Mouse (Mus musculus) brown adipose tissue, adult 24 weeks (tissue): ENCODE results near the gene Golim4. TPM values are rescaled to one million over a fixed set of nuclear protein-coding genes. Genes with fewer than 3 reads are reported as not detected.

ENCODE experiments used
- H3K27ac ChIP-seq: fragments of 200-500 bp; replicated peaks from 2 replicates; pipeline ENCODE4 v1.5.1; 2012; ENCODE audit warnings: low read depth, mild to moderate bottlenecking, low read length
- H3K4me1 ChIP-seq: fragments of 200-500 bp; 2 replicates; pipeline ENCODE4 v1.6.1; 2012; ENCODE audit warnings: low read length, mixed read lengths; ENCODE audit not compliant: control insufficient read depth, insufficient read depth, insufficient read length
- H3K4me3 ChIP-seq: fragments of 200-500 bp; 2 replicates; pipeline ENCODE4 v1.5.1; 2012; ENCODE audit warnings: low read depth, mild to moderate bottlenecking, low read length, moderate library complexity; ENCODE audit not compliant: insufficient read depth
- polyA plus RNA-seq: library from polyadenylated mRNA; stranded (reverse); fragments of >200 nt; gene quantifications from 2 replicates; pipeline ENCODE4 v1.2.4, GENCODE M21; 2012; ENCODE audit not compliant: missing spikeins, insufficient read depth, insufficient read length

The Golim4 gene
- polyA plus RNA-seq, 1 experiment = 35.9 TPM

DNA sequence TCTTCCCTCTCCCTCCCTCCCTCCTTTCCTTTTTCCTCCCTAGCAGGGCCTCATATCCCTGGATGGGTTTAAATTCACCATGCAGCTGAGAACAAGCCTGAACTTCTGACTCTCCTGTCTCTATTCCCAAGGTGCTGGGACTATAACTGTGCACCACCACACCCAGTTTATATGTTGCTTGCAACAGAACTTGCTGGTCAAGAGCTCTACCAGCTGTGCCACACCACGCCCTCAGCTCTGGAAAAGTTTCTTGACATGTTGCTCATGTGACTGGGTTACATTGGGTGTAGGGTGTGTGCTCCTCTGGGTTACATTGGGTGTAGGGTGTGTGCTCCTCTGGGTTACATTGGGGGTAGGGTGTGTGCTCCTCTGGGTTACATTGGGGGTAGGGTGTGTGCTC lies 75.2 kb downstream of the Golim4 start:
- Histone ChIP-seq H3K4me1 (no peaks in the 10 kb centered on the region), H3K27ac (no peak overlapping the region), H3K4me3 (no peak overlapping the region)

DNA sequence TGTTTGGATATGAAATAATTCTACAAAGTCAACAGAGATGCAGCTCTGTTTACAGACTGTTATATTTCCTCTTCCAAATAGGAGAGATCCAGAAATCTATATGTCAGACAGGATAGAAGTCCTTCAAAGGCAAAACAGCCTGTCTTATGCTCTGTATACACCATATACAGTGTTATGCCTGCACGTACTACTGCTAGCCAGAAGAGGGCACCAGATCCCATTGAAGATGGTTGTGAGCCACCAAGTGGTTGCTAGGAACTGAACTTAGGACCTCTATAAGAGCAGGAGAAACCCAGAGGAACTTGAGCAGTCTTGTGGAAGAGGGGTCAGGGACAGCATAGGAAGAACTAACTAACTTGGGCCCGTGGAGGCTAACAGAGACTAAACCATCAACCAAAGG lies 77.5 kb downstream of the Golim4 start:
- Histone ChIP-seq H3K4me3 (no peak overlapping the region), H3K4me1 (no peaks in the 10 kb centered on the region), H3K27ac (no peak overlapping the region)

GRCm38 (mm10) chr3:75868886-75869285 lies 87.9 kb downstream of the Golim4 start:
- Histone ChIP-seq H3K4me1 (no peaks in the 10 kb centered on the region), H3K4me3 (no peak overlapping the region), H3K27ac (no peak overlapping the region)

DNA sequence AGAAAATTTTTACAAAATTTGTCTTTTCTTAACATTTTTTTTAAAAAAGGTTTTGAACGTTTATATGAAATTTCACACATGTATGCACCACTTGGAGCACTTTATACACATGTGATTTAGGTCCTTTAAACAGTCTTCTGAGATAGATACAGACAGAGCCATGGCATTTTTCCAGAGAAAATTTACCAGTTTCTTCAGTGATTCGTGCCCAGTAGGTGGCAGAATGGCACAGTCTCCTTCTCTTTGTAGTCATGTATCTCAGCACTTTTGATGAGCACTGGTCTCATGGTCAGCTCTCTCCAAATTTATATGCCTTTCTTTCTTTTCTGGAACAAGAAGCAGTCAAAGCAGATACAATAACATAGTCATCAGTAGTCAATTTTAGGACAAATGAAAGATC lies 92.5 kb downstream of the Golim4 start:
- H3K27ac ChIP-seq = no peak overlapping the region
- no peaks in the 10 kb centered on the region for H3K4me1 ChIP-seq
- H3K4me3 ChIP-seq = no peak overlapping the region

DNA sequence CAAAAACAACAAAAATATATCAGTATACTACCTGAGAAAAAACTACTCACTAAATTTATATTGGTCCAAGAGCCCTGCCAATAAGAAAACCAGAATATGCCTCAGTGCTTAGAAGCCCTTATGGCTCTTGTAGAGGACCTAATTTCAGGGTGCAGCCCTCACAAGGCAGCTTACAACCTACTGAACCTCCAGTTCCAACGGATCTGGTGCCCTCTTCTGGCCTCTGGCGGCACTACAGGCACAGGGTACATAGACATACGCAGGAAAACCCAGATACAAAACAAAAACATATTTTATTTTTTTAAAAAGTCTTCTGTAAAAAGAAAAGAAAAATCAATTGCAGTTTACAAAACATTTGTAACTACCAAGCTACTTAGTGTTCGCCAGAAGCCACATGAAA lies 95.1 kb downstream of the Golim4 start:
- Histone ChIP-seq H3K27ac (no peak overlapping the region), H3K4me1 (no peaks in the 10 kb centered on the region)

GRCm38 (mm10) chr3:75860760-75861159 lies 96.0 kb downstream of the Golim4 start:
- Histone ChIP-seq H3K27ac (no peak overlapping the region), H3K4me3 (no peak overlapping the region), H3K4me1 (no peaks in the 10 kb centered on the region)

More for the DNA sequence above, 95.1 kb downstream of the Golim4 start:
- H3K4me3 ChIP-seq = no peak overlapping the region

DNA sequence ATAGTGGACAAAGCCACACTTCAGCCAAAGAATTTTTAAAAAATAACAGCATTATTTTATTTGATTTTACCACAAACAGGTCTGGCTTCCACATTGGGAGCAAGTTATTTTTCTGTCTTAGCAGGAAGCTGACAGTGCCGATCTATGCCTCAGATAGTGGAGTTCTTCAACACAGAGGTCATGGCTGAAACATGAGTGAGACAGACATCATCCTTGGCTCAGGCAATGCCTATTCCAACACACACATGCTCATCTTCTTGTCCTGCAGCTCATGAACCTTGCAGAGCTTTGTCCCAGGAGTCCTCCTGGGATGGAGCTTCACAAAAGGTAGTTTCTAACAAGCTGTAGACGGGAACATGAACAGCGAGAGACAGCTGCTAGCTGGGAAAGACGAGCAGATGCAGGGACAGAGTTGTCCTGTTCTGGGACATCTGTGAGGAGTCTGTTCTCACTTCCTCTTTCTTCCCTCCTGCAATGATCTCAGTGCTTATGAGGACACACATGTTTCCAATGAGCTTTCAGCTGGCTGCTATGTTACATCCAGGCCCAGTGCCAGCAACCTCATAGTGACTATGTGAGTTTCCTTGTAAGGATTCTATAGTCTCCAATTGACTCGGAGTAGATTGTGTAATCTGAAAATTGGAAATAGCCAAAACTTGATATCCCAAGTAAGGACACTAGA lies 121.3 kb downstream of the Golim4 start:
- no peak overlapping the region for H3K27ac ChIP-seq
- no peak overlapping the region for H3K4me3 ChIP-seq
- no peaks in the 10 kb centered on the region for H3K4me1 ChIP-seq

DNA sequence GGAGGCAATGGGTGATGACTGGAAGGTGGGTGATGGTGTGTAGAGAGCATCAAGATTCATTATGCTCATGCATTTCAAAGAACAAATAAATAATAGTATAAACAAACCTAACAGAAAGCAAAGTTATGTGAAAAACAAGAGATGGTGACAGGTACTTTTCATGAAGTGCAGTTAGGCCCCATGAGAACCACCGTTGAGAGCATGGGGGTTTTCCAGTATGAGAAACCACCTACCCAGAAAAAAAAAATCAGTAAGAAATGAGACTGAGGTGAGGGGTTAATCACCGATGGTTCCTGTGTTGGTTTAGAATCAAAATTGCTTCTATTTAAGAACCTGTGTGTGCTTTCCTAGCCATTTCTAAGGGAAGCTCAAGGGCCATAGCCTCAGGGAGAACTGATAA lies 121.9 kb downstream of the Golim4 start:
- H3K4me1 ChIP-seq = no peaks in the 10 kb centered on the region
- H3K4me3 ChIP-seq = no peak overlapping the region
- no peak overlapping the region for H3K27ac ChIP-seq

Other genes starting within 250 kb of the Golim4 start
- not detected in 2 replicates for gene Gm29133, start 208.8 kb downstream of the Golim4 start, polyA plus RNA-seq
- not detected in 2 replicates for gene Fstl5, start 117.3 kb upstream of the Golim4 start, polyA plus RNA-seq